Mouse (Mus musculus) neural tube, postnatal 0 days (tissue): Measurements from ENCODE around the gene Rilpl1. TPM values are rescaled to one million over a fixed set of nuclear protein-coding genes. Genes with fewer than 3 reads are reported as not detected.

Experiments used
- polyA plus RNA-seq: library from polyadenylated mRNA; unstranded; fragments of >200 nt; fragmentation: Nextera tagmentation; extraction: Ambion mirVana; gene quantifications from 2 replicates; pipeline ENCODE4 v1.2.1, GENCODE M21; 2015

Rilpl1 gene
- polyA plus RNA-seq: 16.2 and 17.0 TPM in 2 replicates

GRCm38 (mm10) chr5:124530655-124531582, at the start of gene Rilpl1:
Gene Rilpl1 (minus strand): TSS chr5:124531391.

GRCm38 (mm10) chr5:124578633-124579317, 47.6 kb upstream of the Rilpl1 start, which contains the start of the genes Eif2b1 and Gtf2h3:
Gene Eif2b1 (minus strand): TSS chr5:124579131.
Gene Gtf2h3 (plus strand): TSS chr5:124579140.

GRCm38 (mm10) chr5:124552558-124553307, 21.5 kb upstream of the Rilpl1 start, which contains the start of gene Ddx55:
Gene Ddx55 (plus strand): TSS chr5:124552864.

GRCm38 (mm10) chr5:124540383-124540786, 9.2 kb upstream of the Rilpl1 start, which contains the start of gene Tmed2:
Gene Tmed2 (plus strand): TSS chr5:124540695.

GRCm38 (mm10) chr5:124482966-124483654, 48.1 kb downstream of the Rilpl1 start, which contains the start of gene Snrnp35:
Gene Snrnp35 (plus strand): TSS chr5:124483134.

Other genes with a start within 250 kb of the Rilpl1 start
- gene Mphosph9, start 203.4 kb downstream of the Rilpl1 start, polyA plus RNA-seq: 7.7 and 7.8 TPM in 2 replicates
- gene 2810006K23Rik, start 203.3 kb downstream of the Rilpl1 start, polyA plus RNA-seq: 11.2 and 12.0 TPM in 2 replicates
- gene Cdk2ap1, start 168.3 kb downstream of the Rilpl1 start, polyA plus RNA-seq: 97.0 and 154 TPM in 2 replicates
- gene Sbno1, start 105.4 kb downstream of the Rilpl1 start, polyA plus RNA-seq: 63.9 and 66.5 TPM in 2 replicates
- gene Kmt5a, start 91.5 kb downstream of the Rilpl1 start, polyA plus RNA-seq: 21.6 and 24.9 TPM in 2 replicates
- 31.5 and 34.5 TPM in 2 replicates for gene Rilpl2, start 53.0 kb downstream of the Rilpl1 start, polyA plus RNA-seq
- 11.5 and 14.5 TPM in 2 replicates for gene Snrnp35, start 48.3 kb downstream of the Rilpl1 start, polyA plus RNA-seq
- gene Tmed2, start 9.3 kb upstream of the Rilpl1 start, polyA plus RNA-seq: 285 and 303 TPM in 2 replicates
- gene Ddx55, start 21.5 kb upstream of the Rilpl1 start, polyA plus RNA-seq: 21.2 and 22.1 TPM in 2 replicates
- 58.4 and 60.1 TPM in 2 replicates for gene Eif2b1, start 47.7 kb upstream of the Rilpl1 start, polyA plus RNA-seq
- gene Gtf2h3, start 47.7 kb upstream of the Rilpl1 start, polyA plus RNA-seq: 28.7 and 29.9 TPM in 2 replicates
- 29.5 and 29.9 TPM in 2 replicates for gene Atp6v0a2, start 97.2 kb upstream of the Rilpl1 start, polyA plus RNA-seq
- gene Dnah10, start 193.7 kb upstream of the Rilpl1 start, polyA plus RNA-seq: 0.12 and 0.27 TPM in 2 replicates